Mouse (Mus musculus) olfactory bulb, adult 2 months (tissue): ENCODE measurements around the gene Ptprt.

Experiments
- CTCF ChIP-seq: fragments of 200-500 bp; IDR thresholded peaks from 2 replicates; pipeline ENCODE4 v1.5.1; 2012; ENCODE audit warnings: low read depth, mild to moderate bottlenecking, low read length, moderate library complexity; ENCODE audit not compliant: insufficient read depth
- POLR2A ChIP-seq: fragments of 200-500 bp; IDR thresholded peaks from 2 replicates; pipeline ENCODE4 v1.6.1; 2012; ENCODE audit warnings: mild to moderate bottlenecking, low read depth, low read length, moderate library complexity; ENCODE audit not compliant: insufficient read depth

DNA sequence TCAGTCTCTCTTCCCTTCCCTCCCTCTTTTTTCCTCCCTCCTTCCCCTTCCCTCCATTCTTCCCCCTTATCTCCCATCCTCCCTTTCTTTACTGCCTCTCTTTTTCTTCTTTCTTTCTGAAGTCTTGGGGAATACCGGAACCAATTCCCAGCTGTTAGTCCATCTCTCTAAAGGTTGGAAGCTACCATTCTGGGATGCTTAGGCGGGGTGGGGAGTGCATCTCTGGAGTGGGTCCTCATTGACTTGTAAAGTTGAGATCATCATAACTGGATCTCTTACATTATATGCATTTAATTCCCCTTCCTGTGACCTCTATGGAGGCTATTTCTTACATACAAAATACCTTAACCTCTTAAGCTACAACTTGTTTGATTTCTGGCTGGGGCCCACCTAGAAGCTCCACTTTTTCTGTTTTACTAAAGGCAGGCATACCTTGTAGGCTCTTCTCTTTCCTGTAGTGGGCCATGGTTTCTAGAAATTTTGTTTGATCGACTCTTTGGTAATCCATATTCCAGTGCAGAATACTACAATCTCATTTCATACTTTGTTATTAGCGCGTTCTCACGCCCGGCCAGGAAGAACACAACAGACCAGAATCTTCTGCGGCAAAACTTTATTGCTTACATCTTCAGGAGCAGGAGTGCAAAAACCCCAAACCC, 1149.7 kb downstream of the Ptprt start:
- no peak for TF ChIP-seq CTCF
- no peak for TF ChIP-seq POLR2A
